In the genomic region with DNA sequence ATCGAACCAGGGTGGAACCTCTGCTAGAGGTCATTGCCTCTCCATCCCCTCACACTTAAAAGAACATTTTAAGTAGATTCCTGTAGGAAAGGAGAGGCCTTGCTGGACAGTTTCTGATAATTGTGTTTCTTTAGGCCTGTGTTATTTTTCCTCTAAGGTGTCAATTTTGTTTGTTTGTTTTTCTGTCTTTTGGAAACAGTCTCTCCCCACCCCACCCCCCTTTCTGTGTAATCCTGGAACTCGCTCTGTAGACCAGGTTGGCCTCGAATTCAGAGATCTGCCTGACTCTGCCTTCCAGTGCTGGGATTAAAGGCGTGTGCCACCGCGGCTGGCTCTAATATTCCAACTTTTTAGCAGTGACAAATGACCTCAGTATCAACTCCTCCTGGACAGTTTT, we compare ENCODE assay signal across 8 mouse cellular contexts. TPM values are rescaled to one million over a fixed set of nuclear protein-coding genes. Genes with fewer than 3 reads are reported as not detected.
DNase-seq lines count a peak whose midpoint lies in the region; ATAC-seq and TF ChIP-seq lines count a peak whose summit lies in the region.

No protein-coding gene starts in this region.

- H3K36me3 ChIP-seq in heart, embryonic 10.5 days, result peaks cover 4% of the 10 kb centered on the region
- H3K36me3 ChIP-seq in C2C12 (ENCODE audit: control insufficient read depth, insufficient read depth), result peaks cover 5% of the 10 kb centered on the region
- peaks cover 2% of the 10 kb centered on the region; the same call in 1 of the 2 replicates for H3K36me3 ChIP-seq in forebrain, embryonic 13.5 days (ENCODE audit: poor library complexity, severe bottlenecking)
- H3K36me3 ChIP-seq in liver, embryonic 14.5 days (replicated peaks; ENCODE audit: control insufficient read depth, insufficient read depth, low read depth), result no peaks in the 10 kb centered on the region; the same call in 1 of the 2 replicates

- H3K4me3 ChIP-seq in heart, embryonic 10.5 days, result peak overlapping the region; percentile 83
- peak overlapping the region; percentile 26 for H3K4me3 ChIP-seq in C2C12 (ENCODE audit: insufficient read depth, poor library complexity, severe bottlenecking)
- H3K4me3 ChIP-seq in forebrain, embryonic 13.5 days, result peak overlapping the region; percentile 41
- H3K4me3 ChIP-seq in liver, embryonic 14.5 days (ENCODE audit: insufficient read depth in 1 of 2, low read depth in 2 of 2, low read length in 2 of 2), result peak overlapping the region; percentile 65 to 78

- ATAC-seq in forebrain, embryonic 13.5 days, result no peak
- no peak for ATAC-seq in liver, embryonic 14.5 days (ENCODE audit: insufficient read depth)

- H3K79me2 ChIP-seq in C2C12 (ENCODE audit: control insufficient read depth, insufficient read depth), result peaks cover 42% of the 10 kb centered on the region

- TF ChIP-seq EP300 in liver, embryonic 14.5 days (IDR thresholded peaks at IDR 0.05; ENCODE audit: low read depth), result no peak

- TF ChIP-seq CTCF in C2C12 (IDR thresholded peaks at IDR 0.05; ENCODE audit: control insufficient read depth, insufficient read depth, insufficient read length), result no peak
- TF ChIP-seq CTCF in liver, embryonic 14.5 days (IDR thresholded peaks at IDR 0.05; ENCODE audit: low read depth), result no peak

- WGBS in heart, embryonic 10.5 days, result 55% methylated on average over 6 of the region's 6 CpGs
- 73% methylated on average over 6 of the region's 6 CpGs for WGBS in forebrain, embryonic 13.5 days
- 34% methylated on average over 6 of the region's 6 CpGs for WGBS in liver, embryonic 14.5 days (ENCODE audit: insufficient replicate concordance)

- peak overlapping the region; percentile 56 for H3K9ac ChIP-seq in forebrain, embryonic 13.5 days
- peak overlapping the region; percentile 92 for H3K9ac ChIP-seq in liver, embryonic 14.5 days (replicated peaks)

- H3K4me1 ChIP-seq in heart, embryonic 10.5 days, result peaks cover 15% of the 10 kb centered on the region
- H3K4me1 ChIP-seq in forebrain, embryonic 13.5 days, result peaks cover 23% of the 10 kb centered on the region
- peaks cover 14 to 19% of the 10 kb centered on the region in 2 experiments for H3K4me1 ChIP-seq in liver, embryonic 14.5 days (replicated peaks; ENCODE audit: control insufficient read depth in 2 of 2, insufficient read depth in 2 of 2, low read length in 1 of 2)

- H3K27ac ChIP-seq in heart, embryonic 10.5 days, result peak overlapping the region; percentile 96
- peak overlapping the region; percentile 80; the same call in 1 of the 2 replicates for H3K27ac ChIP-seq in forebrain, embryonic 13.5 days
- peak overlapping the region; percentile 93 for H3K27ac ChIP-seq in liver, embryonic 14.5 days

- peak overlapping the region; percentile 73 for H3ac ChIP-seq in C2C12 (ENCODE audit: control insufficient read depth, insufficient read length, low read depth)

- H3K4me2 ChIP-seq in forebrain, embryonic 13.5 days, result peak overlapping the region; percentile 64
- peak overlapping the region; percentile 92 for H3K4me2 ChIP-seq in liver, embryonic 14.5 days (ENCODE audit: low read depth)

- H3K79me3 ChIP-seq in C2C12 (ENCODE audit: low read depth), result peaks cover 37% of the 10 kb centered on the region

- no peak for DNase-seq in heart, embryonic 10.5 days (ENCODE audit: low spot score)
- DNase-seq in heart, adult 11 months, result no peak
- no peak for DNase-seq in liver, embryonic 14.5 days (ENCODE audit: low read depth in 3 of 3, low spot score in 3 of 3)
- no peak for DNase-seq in urinary bladder, adult 18-20 months (ENCODE audit: low spot score in 2 of 2)
- DNase-seq in layer of hippocampus, adult 18-20 months (ENCODE audit: low spot score in 2 of 2), result no peak
- DNase-seq in B cell, adult 2 months, result no peak

- no peaks in the 10 kb centered on the region for H3K9me3 ChIP-seq in heart, embryonic 10.5 days
- no peaks in the 10 kb centered on the region for H3K9me3 ChIP-seq in forebrain, embryonic 13.5 days (replicated peaks)
- no peaks in the 10 kb centered on the region for H3K9me3 ChIP-seq in liver, embryonic 14.5 days (ENCODE audit: control insufficient read depth, low read length)

- H3K27me3 ChIP-seq in heart, embryonic 10.5 days (ENCODE audit: insufficient read depth, poor library complexity, severe bottlenecking), result no peaks in the 10 kb centered on the region
- no peaks in the 10 kb centered on the region for H3K27me3 ChIP-seq in C2C12 (ENCODE audit: control insufficient read depth, insufficient read depth, insufficient read length)
- H3K27me3 ChIP-seq in forebrain, embryonic 13.5 days, result no peaks in the 10 kb centered on the region
- H3K27me3 ChIP-seq in liver, embryonic 14.5 days (ENCODE audit: control insufficient read depth, insufficient read depth, low read length), result no peaks in the 10 kb centered on the region

TF ChIP-seq in C2C12, 6 proteins besides CTCF, POLR2A, EP300 and RAD21:
- TF ChIP-seq USF1 (IDR thresholded peaks at IDR 0.05; ENCODE audit: low read depth) (no peak), MYOG (IDR thresholded peaks at IDR 0.05; ENCODE audit: control insufficient read depth, extremely low read depth, insufficient read length) (no peak), CEBPB (IDR thresholded peaks at IDR 0.05; ENCODE audit: low read depth) (no peak), FOSL1 (IDR thresholded peaks at IDR 0.05; ENCODE audit: insufficient read depth, low read length, poor library complexity, severe bottlenecking) (no peak), MAX (IDR thresholded peaks at IDR 0.05) (no peak), MYOD1 (IDR thresholded peaks at IDR 0.05; ENCODE audit: control insufficient read depth, insufficient read length, low read depth) (no peak)

RNA-seq across cellular contexts. Expression of gene Anp32e, which starts 0.8 kb away (rescaled TPM):
- polyA plus RNA-seq in heart, embryonic 10.5 days (2016; fragmentation: Nextera tagmentation; extraction: Ambion mirVana), result 209 and 212 TPM in 2 replicates
- 66.3 TPM for polyA plus RNA-seq in C2C12 (2012; fragmentation: generic; extraction: Trizol)
- polyA plus RNA-seq in forebrain, embryonic 13.5 days (2015; fragmentation: Nextera tagmentation; extraction: Ambion mirVana), result 322 and 341 TPM in 2 replicates
- 39.5 and 104 TPM in 2 replicates for polyA plus RNA-seq in liver, embryonic 14.5 days (2012; rRNA removed)
- 39.5 and 45.3 TPM in 2 replicates for polyA plus RNA-seq in liver, embryonic 14.5 days (2014; fragmentation: Nextera tagmentation; extraction: Ambion mirVana)
- total RNA-seq in layer of hippocampus, adult 18-20 months (2021), result 10 to 100 TPM; 88.3 to 89.6 TPM

RNA-seq across cellular contexts. Expression of gene Car14, which starts 23.8 kb away (rescaled TPM):
- 47.2 and 68.0 TPM in 2 replicates for polyA plus RNA-seq in heart, embryonic 10.5 days (2016; fragmentation: Nextera tagmentation; extraction: Ambion mirVana)
- polyA plus RNA-seq in C2C12 (2012; fragmentation: generic; extraction: Trizol), result not detected
- polyA plus RNA-seq in forebrain, embryonic 13.5 days (2015; fragmentation: Nextera tagmentation; extraction: Ambion mirVana), result 23.1 and 27.4 TPM in 2 replicates
- polyA plus RNA-seq in liver, embryonic 14.5 days (2012; rRNA removed), result 4.8 and 5.3 TPM in 2 replicates
- 9.3 and 11.1 TPM in 2 replicates for polyA plus RNA-seq in liver, embryonic 14.5 days (2014; fragmentation: Nextera tagmentation; extraction: Ambion mirVana)
- total RNA-seq in layer of hippocampus, adult 18-20 months (2021), result 10 to 100 TPM in 1 of 2 experiments, 1 to 10 TPM in 1; 9.9 to 10.8 TPM

RNA-seq across cellular contexts. Expression of gene Aph1a, which starts 34.5 kb away (rescaled TPM):
- 30.4 and 39.4 TPM in 2 replicates for polyA plus RNA-seq in heart, embryonic 10.5 days (2016; fragmentation: Nextera tagmentation; extraction: Ambion mirVana)
- polyA plus RNA-seq in C2C12 (2012; fragmentation: generic; extraction: Trizol), result 79.0 TPM
- 28.3 and 34.4 TPM in 2 replicates for polyA plus RNA-seq in forebrain, embryonic 13.5 days (2015; fragmentation: Nextera tagmentation; extraction: Ambion mirVana)
- polyA plus RNA-seq in liver, embryonic 14.5 days (2012; rRNA removed), result 26.2 and 28.6 TPM in 2 replicates
- polyA plus RNA-seq in liver, embryonic 14.5 days (2014; fragmentation: Nextera tagmentation; extraction: Ambion mirVana), result 14.0 and 16.1 TPM in 2 replicates
- 10 to 100 TPM; 61.1 to 70.2 TPM for total RNA-seq in layer of hippocampus, adult 18-20 months (2021)

RNA-seq across cellular contexts. Expression of gene BC028528, which starts 36.5 kb away (rescaled TPM):
- 18.5 and 26.4 TPM in 2 replicates for polyA plus RNA-seq in heart, embryonic 10.5 days (2016; fragmentation: Nextera tagmentation; extraction: Ambion mirVana)
- 8.7 TPM for polyA plus RNA-seq in C2C12 (2012; fragmentation: generic; extraction: Trizol)
- polyA plus RNA-seq in forebrain, embryonic 13.5 days (2015; fragmentation: Nextera tagmentation; extraction: Ambion mirVana), result 11.8 and 12.4 TPM in 2 replicates
- polyA plus RNA-seq in liver, embryonic 14.5 days (2012; rRNA removed), result 3.2 and 5.1 TPM in 2 replicates
- polyA plus RNA-seq in liver, embryonic 14.5 days (2014; fragmentation: Nextera tagmentation; extraction: Ambion mirVana), result 3.8 and 5.1 TPM in 2 replicates
- 1 to 10 TPM; 2.2 to 3.0 TPM for total RNA-seq in layer of hippocampus, adult 18-20 months (2021)

RNA-seq across cellular contexts. Expression of gene Ciart, which starts 46.2 kb away (rescaled TPM):
- polyA plus RNA-seq in heart, embryonic 10.5 days (2016; fragmentation: Nextera tagmentation; extraction: Ambion mirVana), result 6.0 and 10.7 TPM in 2 replicates
- 4.4 TPM for polyA plus RNA-seq in C2C12 (2012; fragmentation: generic; extraction: Trizol)
- polyA plus RNA-seq in forebrain, embryonic 13.5 days (2015; fragmentation: Nextera tagmentation; extraction: Ambion mirVana), result 5.2 and 5.4 TPM in 2 replicates
- polyA plus RNA-seq in liver, embryonic 14.5 days (2012; rRNA removed), result 0.57 and 0.73 TPM in 2 replicates
- 0.32 and 0.53 TPM in 2 replicates for polyA plus RNA-seq in liver, embryonic 14.5 days (2014; fragmentation: Nextera tagmentation; extraction: Ambion mirVana)
- 10 to 100 TPM in 1 of 2 experiments, 1 to 10 TPM in 1; 9.2 to 11.7 TPM for total RNA-seq in layer of hippocampus, adult 18-20 months (2021)

Comparison
In these comparisons a context has a peak if more than half of its experiments do, and no peak if none do; other contexts are left out.
1. H3K4me3 ChIP-seq: peak in every context shown above with its lines; median percentile 83 in heart, embryonic 10.5 days; 72 in liver, embryonic 14.5 days; 41 in forebrain, embryonic 13.5 days; 26 in C2C12.